Mouse (Mus musculus) cortical plate, adult 2 months (tissue): ENCODE measurements around the gene Olfr456. TPM values are rescaled to one million over a fixed set of nuclear protein-coding genes. Genes with fewer than 3 reads are reported as not detected.

Source experiments
- H3K27ac ChIP-seq: fragments of 200-500 bp; 2 replicates; pipeline ENCODE4 v1.5.1; 2012; ENCODE audit warnings: low read length, control low read depth, inconsistent platforms; ENCODE audit not compliant: insufficient read depth
- H3K4me1 ChIP-seq: fragments of 200-500 bp; 2 replicates; pipeline ENCODE4 v1.6.1; 2011; ENCODE audit warnings: low read length; ENCODE audit not compliant: control insufficient read depth, insufficient read depth
- H3K4me3 ChIP-seq: fragments of 200-500 bp; 2 replicates; pipeline ENCODE4 v1.5.1; 2011; ENCODE audit warnings: mild to moderate bottlenecking, low read length, control low read depth; ENCODE audit not compliant: insufficient read depth
- CTCF ChIP-seq: fragments of 200-500 bp; IDR thresholded peaks from 2 replicates; pipeline ENCODE4 v1.5.1; 2011; ENCODE audit warnings: mild to moderate bottlenecking, control low read depth, low read length; ENCODE audit not compliant: insufficient read depth; ENCODE audit errors: extremely low read depth
- POLR2A ChIP-seq: fragments of 200-500 bp; IDR thresholded peaks from 2 replicates; pipeline ENCODE4 v1.6.1; 2011; ENCODE audit warnings: mild to moderate bottlenecking, low read length, control low read depth; ENCODE audit not compliant: insufficient read depth; ENCODE audit errors: extremely low read depth
- polyA plus RNA-seq: library from polyadenylated mRNA; depleted of rRNA; stranded (reverse); fragments of >200 nt; gene quantifications from 2 replicates; pipeline ENCODE4 v1.2.3, GENCODE M21; 2012; rRNA removed

The Olfr456 gene
- polyA plus RNA-seq, 1 experiment, result not detected

- no peaks in the 10 kb centered on the region for H3K4me1 ChIP-seq
- no peak overlapping the region for H3K4me3 ChIP-seq
- H3K27ac ChIP-seq, result no peak overlapping the region
- TF ChIP-seq CTCF, result no peak
Measured at GRCm38 (mm10) chr6:42444491-42444890, 42.5 kb downstream of the Olfr456 start.

GRCm38 (mm10) chr6:42441395-42441794, 45.6 kb downstream of the Olfr456 start:
- H3K4me3 ChIP-seq, result no peak overlapping the region

More at GRCm38 (mm10) chr6:42441395-42441794, 45.6 kb downstream of the Olfr456 start:
- no peak for TF ChIP-seq POLR2A
- TF ChIP-seq CTCF, result no peak
- Histone ChIP-seq H3K27ac (no peak overlapping the region), H3K4me1 (no peaks in the 10 kb centered on the region)

Other genes starting within 250 kb of the Olfr456 start
- 26.1 and 27.9 TPM in 2 replicates for gene Gstk1, start 241.3 kb downstream of the Olfr456 start, polyA plus RNA-seq
- gene Tmem139, start 225.2 kb downstream of the Olfr456 start, polyA plus RNA-seq, result not detected in 2 replicates
- gene Casp2, start 222.2 kb downstream of the Olfr456 start, polyA plus RNA-seq, result 19.7 and 23.4 TPM in 2 replicates
- 6.3 and 6.8 TPM in 2 replicates for gene Clcn1, start 200.5 kb downstream of the Olfr456 start, polyA plus RNA-seq
- 88.0 and 88.1 TPM in 2 replicates for gene Fam131b, start 162.6 kb downstream of the Olfr456 start, polyA plus RNA-seq
- 51.8 and 56.3 TPM in 2 replicates for gene Zyx, start 137.6 kb downstream of the Olfr456 start, polyA plus RNA-seq
- 0.23 and 0.25 TPM in 2 replicates for gene Epha1, start 113.9 kb downstream of the Olfr456 start, polyA plus RNA-seq
- gene Tas2r143, start 87.0 kb downstream of the Olfr456 start, polyA plus RNA-seq, result 0.11 and 0.13 TPM in 2 replicates
- gene Tas2r135, start 81.8 kb downstream of the Olfr456 start, polyA plus RNA-seq, result 0.19 TPM in 2 replicates
- 0.10 TPM in 1 of 2 replicates, not detected in the other for gene Tas2r126, start 52.7 kb downstream of the Olfr456 start, polyA plus RNA-seq
- gene Olfr458, start 22.0 kb downstream of the Olfr456 start, polyA plus RNA-seq, result not detected in 2 replicates
- not detected in 2 replicates for gene Olfr457, start 10.9 kb downstream of the Olfr456 start, polyA plus RNA-seq
- gene Olfr455, start 60.4 kb upstream of the Olfr456 start, polyA plus RNA-seq, result not detected in 2 replicates
- gene Tcaf3, start 110.5 kb upstream of the Olfr456 start, polyA plus RNA-seq, result not detected in 2 replicates
- gene Tcaf2, start 158.0 kb upstream of the Olfr456 start, polyA plus RNA-seq, result 0.21 and 0.26 TPM in 2 replicates
- 97.4 and 104 TPM in 2 replicates for gene Tcaf1, start 222.9 kb upstream of the Olfr456 start, polyA plus RNA-seq